Mouse (Mus musculus) ZHBTc4 (cell line): ENCODE results near the gene Susd6.

ENCODE experiments used
- DNase-seq: peaks from one replicate; pipeline ENCODE4 v3.0.0-alpha.2; 2011; ENCODE audit warnings: low read depth, low spot score

Susd6 gene

DNA sequence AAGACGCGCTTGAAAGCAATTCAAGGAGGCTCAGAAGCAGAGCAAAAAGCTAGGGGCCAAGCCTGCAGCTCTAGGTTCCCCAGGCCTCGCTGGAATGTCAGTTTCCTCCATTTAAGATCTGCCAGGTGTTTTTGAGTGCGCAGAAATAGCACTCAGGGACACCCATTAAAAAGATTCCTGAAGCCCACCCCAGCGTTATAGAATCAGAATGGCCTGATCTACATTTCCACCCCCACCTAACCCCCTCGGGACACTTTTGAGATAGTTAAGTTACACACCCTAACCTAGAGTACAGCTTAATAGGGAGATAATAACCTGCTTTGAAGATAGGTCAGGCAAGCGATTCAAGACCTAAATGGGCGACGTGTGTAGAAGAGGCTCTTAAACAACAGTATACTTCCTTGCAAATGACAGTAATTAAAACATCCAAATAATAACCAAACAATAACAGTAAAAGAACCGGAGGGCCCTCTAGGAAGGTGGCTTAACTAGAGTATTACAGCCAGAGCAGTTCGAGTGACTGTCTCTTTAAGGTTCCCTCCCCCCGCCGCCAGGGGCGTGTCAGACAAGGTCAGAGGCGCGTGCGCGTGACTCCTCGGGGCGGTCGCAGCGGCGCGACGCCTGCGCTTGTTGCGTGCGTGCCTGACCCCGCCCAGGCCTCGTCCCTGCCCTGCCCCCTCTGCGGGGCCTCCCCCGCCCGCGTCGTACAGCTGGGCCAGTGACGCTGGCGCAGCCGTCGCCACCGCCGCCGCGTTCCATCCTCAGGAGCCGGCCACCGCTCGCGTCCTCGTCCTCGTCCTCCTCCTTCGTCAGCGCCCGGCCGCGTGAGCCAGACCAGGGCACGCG, at the start of gene Susd6:
Susd6 (plus strand) TSS at position 662 of the 846 bp plus-strand sequence.
- peak; percentile 99 for DNase-seq

DNA sequence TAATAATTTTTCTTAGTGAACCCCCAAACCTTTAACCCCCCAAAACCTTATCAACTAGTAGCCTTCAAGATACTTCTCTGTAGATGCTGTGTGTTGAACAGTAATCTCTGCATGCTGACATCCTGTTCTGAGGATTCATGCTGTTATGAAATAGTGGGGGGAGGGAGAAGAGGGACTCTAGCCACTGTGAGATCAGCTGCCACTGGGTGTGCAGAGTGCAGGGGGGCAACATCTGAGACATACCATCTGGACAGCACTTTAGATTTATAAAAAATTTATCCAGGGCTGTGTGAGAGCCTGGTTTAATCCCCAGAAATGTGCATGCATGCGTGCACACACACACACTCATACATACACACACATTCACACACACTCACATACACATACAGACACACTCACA, 45.7 kb upstream of the Susd6 start:
- DNase-seq: no peak

DNA sequence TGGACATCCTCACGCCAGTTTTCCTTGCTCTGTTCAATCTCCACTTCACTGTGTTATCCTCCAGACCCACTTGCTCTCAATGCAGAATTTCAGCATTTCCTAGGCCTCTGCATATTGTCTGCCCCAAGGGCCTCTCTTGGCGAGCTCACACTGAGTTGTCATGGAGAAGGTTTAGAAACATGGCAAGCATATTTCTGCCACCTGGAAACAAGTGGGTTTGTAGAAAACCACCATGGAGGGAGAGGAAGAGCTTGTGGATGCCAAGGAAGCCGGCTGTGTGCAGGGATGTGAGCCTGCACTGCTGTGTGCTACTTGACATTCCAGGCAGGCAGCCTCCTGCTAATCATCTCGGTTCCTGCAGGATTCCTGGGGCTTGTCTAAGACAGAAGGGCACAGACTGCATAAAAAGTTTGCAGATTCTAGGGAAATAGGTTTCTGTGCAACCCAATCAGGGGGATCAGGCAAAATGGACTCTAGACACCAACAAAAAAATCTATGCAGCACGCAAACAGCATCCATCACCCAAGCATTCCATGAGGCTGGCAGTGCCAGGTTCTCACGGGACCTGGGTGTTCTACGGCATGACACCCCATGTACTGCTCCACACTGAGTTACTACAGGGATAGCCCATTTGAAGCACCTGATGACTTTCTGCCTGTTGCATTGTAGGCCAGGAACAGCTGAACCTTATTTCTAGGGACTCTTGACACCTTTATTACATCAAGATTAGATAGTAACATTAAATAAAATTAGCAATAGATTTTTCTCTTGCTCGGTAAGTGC, 44.1 kb upstream of the Susd6 start:
- no peak for DNase-seq

DNA sequence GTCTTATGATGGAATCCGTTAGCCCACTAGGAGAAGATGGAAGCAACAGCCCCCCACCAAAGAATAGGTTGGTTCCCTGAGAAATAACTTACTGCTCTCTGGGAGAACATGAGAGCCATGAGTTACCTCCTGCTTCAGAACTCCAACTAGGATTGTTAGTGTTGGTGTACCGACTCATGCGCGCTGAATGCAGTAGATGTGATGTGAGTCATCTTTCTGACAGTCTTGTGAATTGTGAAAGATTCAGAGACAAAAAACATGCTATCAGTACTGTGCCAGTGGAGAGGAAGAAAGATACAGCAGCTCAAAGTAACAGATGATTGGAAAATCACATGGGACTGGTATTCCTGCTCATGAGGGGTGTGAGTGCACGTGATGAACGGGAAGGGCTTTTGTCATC, 38.8 kb upstream of the Susd6 start:
- DNase-seq: no peak

DNA sequence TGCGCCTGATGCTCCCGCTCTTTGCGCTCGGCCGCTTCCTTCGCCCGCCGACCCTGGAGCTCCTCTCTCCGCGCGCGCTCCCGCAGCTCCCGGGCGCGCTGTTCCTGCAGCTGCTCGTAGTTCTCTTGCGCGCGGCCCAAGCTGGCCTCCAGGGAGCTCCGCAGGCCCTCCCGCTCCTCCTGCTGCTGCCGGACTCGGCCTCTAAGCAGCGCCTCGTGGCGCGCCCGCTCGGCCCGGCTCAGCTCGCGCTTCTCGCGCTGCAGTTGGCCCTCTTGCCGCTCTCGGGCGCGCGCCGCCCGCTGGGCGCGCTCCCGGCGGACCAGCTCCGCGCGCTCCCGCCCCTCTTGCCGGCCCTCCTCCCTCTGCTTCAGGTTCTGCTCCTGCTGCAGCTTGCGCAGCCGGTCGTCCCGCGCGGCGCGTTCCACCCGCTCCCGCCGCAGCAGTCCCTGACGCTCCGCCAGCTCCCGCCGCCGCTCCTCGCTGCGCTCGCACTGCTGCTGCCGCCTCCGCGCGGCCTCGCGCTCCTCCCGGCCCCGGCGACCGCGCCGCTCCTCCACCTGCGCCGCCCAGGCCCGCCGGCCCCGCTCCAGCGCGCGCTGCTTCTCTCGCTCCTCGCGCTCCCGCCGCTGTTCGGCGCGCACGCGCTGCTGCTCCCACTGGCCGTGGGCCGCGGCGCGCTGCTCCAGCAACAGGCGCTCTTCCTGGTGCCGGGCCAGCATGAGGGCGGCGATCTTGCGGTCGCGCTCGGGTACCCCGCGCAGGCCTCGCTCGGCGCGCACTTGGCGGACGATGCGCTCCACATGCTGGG, 32.4 kb upstream of the Susd6 start:
- DNase-seq: peak; percentile 94

DNA sequence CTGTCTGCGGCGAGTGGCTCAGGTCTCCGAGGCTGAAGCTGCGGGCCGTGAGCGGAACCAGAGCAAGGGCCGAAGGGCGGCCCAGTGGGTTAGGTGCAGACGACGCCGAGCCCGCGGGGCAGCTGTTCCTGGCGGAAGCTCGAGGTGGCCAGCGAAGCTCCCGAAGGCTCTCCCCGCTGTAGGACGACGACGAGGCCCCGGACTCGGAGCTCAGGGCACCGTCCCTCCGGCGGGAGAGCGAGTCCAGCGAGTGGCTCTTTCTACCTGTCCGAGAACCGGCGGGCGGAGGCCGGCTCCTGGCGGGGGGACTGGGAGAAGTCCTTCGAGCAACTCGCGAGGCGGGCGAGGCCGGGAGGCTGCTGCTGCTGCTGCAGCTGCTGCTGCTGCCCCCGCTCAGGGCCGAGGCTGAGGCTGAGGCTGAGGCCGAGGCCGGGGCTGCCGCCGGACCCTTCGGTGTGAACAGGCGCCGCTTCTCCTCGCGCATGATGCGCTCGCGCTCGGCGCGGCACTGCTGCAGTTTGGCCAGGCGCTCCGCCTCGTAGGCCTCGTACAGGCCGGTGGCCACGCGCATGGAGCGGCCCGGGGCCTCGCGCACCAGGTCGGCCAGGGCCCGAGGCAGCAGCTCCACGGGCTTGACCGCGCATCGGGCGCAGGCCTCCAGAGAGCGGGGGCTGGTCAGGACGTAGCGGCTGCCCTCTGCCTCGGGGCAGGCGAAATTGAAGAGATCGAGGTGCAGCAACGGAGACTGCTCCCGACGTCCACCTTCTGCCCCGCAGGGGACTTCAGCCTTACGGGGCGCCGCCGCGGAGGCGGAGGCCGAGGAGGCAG, 31.5 kb upstream of the Susd6 start:
- DNase-seq: peak; percentile 43

DNA sequence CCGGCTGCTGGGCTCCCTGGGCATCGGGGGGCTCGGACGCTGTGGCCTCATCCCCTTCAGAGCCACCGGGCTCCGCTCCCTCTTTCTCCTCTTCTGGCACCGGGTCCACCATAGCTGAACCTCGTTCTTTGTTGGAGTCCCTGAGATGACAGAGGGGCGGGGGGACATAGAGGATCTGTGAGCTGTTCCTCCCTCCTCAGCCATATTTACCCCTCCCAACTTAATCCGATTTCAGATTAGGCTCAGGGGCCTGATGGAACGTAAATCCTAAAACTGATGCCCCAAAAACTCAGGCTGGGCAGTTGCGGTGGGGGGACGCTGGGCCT, 31.0 kb upstream of the Susd6 start:
- no peak for DNase-seq

DNA sequence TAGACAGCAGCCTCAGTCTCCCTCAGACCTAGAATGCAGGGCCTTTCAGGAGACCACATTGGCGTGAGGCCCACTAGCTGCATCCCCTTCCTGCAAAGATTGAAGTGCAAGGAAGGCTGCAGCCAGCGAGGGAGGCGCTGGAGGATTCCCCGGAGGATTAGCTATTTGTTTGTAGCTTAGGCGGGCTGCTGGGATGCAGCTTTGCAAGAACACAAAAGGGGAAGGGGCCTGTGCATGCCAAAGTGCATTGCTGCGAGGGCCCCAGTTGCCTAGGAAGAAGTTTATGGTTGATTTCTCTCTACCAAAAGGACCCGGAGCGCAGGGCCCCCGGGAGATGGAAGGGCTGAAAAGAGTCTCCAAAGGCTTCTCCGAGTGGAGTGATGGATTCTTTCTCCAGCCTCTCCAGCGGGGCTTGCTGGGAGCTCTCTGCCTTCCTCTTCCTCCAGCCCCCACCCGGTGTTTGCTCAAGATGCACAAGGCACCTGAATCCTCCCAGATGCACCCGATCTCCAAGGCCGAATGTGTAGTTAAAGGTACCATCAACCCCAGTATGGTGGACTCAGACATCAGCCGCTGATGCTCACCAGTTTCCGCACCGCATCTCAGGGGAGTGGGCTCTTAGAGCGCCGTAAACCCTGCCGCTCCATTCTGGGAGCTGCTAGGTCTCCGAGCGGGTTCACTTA, 30.5 kb upstream of the Susd6 start:
- DNase-seq: peak; percentile 29

DNA sequence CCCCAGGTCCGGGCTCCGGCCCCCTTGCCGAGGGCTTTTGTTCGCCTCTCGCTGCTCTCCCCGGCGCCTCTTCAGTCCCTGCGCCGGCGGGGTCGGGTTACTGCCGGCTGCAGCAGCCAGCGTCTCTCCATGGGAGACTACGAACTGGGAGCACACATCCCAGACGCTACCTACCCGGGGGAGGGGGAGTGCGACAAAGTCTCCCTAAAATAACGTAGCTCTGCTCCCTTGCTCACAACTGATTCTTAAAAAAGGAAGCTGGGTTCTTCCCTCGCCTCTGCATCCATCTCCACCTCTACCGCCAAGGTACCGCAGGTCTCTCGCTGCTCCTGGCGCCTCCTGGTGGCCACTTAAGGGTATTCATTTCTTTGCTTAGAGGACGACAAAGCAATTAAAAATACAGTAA, 29.9 kb upstream of the Susd6 start, which contains the start of gene Ccdc177:
Ccdc177 (minus strand) TSS at position 292 of the 406 bp plus-strand sequence.
- DNase-seq: peak; percentile 90

DNA sequence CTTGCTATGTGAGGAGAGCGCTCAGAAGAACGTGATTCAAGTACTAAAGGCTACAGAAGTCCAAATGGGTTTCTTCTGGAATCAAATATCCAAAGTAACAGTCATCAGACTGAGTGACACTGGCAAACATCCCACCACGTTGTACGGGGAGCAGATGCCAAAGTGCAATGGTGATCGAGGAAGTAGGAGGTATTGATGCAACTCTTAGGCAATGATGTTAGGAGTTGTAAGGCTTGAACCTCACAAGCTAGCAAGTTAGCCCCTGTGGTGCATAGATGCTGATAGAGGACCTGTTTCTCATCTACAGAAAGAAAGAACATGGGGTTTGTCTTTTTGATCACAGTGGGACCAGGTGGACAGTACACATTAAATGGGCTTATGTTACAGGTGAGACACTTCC, 27.3 kb upstream of the Susd6 start:
- DNase-seq: no peak

DNA sequence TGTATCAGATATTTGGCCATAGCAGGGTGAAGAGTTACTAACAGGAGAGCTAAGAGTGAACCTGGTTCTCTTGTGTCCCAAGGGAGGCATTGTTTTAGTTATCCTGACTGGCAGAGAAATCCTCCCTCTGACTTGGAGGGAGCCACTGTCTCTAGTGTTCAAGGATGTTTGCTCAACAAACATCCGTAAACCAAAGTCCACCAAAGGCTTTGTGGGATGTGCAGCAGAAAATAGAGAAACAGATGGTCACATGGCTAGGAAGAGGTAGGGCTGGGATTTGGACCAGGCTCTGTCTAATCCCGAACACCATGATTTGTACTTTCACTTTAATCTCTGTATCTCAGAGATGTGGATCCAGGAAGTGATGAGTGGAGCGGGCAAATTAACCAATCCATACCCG, 26.2 kb upstream of the Susd6 start:
- DNase-seq: no peak

DNA sequence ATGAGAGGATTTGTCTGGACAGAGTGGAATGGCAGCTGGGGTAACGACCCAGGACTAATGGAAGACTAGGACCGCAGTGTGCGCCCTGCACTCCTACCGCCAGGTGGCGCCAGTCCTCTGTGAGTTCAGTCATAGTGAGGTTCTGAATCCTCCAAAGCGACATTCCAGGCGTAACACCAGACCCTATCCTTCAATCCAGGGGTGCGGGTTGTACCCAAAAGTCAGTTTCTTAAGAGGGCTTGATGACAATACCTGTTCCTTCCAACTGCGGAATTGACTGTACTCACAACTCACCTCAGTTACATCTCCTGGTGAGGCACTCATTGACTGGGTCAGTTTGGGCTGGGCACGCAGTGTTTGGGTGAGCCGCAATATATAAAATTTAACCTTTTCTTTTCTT, 20.6 kb upstream of the Susd6 start:
- DNase-seq: peak; percentile 91

DNA sequence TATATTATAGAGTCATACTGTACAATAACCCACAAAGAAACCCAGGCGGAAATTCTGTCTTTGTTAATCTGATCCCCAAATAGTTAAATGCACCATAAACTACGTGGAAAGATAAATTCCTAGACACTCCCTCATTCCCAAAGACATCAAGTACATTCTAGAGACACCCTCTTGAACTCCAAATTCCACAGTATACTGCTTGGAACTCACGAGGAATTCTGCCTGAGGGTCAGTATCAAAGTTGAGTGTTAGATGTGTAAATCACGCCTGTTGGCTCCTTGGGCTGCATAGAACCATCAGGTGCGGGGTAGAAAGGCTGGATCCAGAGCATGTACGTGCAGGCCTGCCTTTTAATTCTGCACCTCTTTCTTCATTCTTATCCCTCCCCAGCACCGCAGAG, 15.5 kb upstream of the Susd6 start:
- peak; percentile 86 for DNase-seq

DNA sequence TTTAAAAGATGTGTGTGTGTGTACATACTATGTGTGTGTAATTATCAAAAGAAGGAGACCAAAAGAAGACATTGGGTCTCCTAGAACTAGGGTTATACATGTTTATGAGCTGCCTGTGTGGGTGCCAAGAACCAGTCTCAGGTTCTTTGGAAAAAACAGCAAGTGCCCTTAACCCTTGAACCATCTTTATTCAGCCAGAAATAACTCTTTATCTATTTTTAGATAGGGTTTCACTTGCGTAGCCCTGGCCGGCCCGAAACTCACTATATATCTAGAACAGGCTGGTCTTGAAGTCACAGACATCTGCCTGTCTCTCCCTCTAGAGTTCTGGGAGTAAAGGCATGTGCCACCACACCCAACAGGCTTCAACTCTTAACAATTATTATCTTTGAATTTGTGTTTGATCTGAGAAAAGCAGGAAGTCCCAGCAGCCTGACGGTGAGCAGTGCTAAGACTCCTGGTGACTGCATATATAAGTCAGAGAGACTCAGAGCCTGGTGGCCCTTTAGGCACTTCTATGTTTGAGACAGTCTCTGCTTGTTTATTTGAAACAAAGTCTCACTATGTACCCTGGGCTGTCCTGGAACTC, 14.2 kb upstream of the Susd6 start:
- no peak for DNase-seq

DNA sequence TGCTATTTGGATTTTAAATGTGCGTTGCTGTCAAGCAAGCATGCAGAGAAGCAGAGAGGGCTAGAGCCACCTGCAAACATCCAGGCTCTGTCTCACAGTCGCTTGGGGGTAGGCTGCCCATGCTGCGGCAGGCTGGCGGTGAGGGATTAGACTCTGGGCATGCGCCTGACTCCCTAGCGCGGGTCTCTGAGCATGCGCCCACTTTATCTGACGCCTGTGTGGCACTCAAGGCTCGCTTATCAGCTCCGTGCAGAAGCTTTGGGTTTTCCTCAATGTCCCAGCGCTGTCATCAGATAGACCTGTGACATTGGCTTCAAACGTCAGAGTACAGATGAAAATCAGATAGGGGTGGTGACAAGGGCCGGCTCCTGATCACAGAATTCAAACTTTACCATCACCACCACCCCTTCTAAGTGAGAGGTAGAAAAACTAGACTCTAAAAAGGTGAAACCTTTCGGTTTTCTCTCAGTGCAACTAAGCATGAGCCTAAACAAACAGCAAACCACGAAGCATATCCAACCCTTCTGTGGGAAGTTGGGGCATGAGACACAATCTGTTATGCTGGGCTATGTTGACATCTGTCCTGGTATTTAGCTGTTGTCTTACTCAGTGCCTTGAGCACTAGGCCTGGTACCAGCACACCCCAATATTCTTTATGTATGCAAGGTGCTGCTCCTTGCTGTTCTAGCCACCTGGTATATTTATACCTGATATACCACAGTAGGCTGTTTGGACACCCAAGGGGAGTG, 11.9 kb upstream of the Susd6 start:
- DNase-seq: peak; percentile 59

DNA sequence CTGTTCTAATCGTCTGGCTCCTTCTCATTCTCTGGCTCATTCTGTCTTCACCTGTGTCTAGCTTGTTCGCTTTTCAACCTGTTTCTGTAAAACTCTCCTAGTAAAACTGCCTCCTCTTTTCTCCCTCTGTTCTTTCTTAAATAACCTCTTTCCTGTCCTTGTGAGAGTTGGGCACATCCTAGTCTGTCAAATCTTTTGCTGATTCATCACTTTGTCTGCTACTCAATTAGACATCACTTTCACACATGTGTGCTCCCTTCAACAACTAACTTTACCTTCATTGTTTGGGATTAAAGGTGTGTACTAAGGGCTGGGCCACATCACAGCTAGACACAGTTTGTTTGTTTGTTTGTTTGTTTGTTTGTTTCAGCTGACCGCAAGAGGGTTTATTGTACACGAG, 10.6 kb upstream of the Susd6 start:
- DNase-seq: no peak

DNA sequence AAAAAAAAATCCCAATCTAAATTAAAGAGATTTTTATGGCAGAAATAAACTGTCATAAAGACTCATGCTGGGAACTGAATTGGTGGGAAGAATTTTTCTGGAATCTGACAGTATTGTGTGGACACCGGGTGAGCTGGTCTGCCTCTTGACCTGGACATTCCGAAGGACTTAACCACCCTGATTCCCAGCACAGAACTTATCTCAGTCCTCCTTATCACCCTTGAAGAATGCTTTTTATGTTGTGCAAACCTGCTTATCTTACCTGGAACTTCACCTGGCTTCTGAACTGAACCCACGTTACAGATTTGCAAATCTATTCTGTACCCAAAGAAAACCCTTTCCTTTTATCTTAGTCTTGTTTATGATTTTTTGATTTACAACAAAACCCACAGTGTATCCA, 8.1 kb upstream of the Susd6 start:
- no peak for DNase-seq

DNA sequence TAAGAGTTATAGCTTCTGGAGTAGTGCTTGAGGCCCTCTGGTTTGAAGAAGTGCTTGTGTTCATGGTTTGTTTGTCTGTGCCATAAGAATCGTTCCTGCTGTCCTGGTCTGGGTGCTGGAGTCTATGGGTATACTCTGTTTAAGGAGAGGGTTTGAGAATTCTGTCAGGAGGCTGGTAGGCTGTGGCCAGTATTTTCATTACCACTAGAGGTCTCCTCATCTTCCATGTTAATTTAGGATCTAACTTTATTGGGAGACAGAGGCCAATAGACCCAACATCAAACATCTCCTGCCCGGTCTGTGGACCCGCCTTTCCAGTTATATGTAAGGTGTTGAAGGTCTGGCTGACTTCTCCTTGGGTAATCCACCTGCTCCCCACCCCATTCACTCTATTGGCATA, 7.4 kb upstream of the Susd6 start:
- peak; percentile 25 for DNase-seq

DNA sequence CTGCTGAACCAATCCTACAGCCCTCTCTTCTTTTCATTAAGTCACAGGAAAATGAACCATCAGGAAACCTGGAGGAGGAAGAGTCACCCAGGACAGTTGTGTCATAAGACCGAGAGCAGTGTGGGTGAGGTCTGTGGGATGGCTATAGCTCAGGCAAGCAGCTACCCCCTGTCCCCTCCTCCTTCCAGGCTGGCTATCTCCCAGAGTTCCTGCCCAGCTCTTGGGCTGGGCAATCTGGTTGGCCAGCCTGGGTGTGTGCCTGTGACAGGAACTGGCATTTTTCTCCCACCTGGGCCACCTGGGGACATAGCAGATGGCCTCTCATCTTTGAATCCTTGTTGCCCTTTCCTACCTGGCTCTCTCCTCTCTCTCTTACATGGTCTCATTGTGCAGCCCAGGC, 6.4 kb upstream of the Susd6 start:
- no peak for DNase-seq

DNA sequence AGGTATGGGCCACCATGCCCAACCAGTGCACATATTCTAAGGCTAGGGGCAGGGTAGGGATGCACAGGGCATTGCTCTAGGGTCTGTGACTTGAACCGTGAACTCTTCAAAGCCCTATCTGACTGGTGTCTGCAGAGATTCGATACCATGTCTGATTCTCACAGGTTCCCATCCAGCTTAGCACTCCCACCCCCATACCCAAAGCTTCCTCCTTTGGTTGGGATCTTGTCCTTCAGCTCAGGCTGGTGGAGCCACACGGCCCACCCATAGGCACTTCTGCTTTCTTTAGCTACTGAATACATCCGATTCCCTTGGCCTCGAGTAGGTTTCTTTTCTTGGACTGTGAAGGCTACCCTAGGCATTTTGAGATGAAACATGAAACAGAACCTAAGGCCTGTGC, 5.3 kb upstream of the Susd6 start:
- no peak for DNase-seq
